Mouse (Mus musculus) embryo, embryonic 11.5 days (tissue): ENCODE measurements around the gene Itga2b.

Source experiments
- DNase-seq: peaks from one replicate; pipeline ENCODE4 v3.0.0-alpha.2; 2012; ENCODE audit warnings: low read depth, low spot score

Gene Itga2b

GRCm38 (mm10) chr11:102435754-102436470 lies 34.0 kb downstream of the Itga2b start:
- DNase-seq: no peak

- no peak for DNase-seq
Measured at GRCm38 (mm10) chr11:102434816-102435705, 34.9 kb downstream of the Itga2b start.

GRCm38 (mm10) chr11:102434406-102434805 lies 35.5 kb downstream of the Itga2b start:
- peak; percentile 79 for DNase-seq

GRCm38 (mm10) chr11:102433866-102434265 lies 36.1 kb downstream of the Itga2b start:
- no peak for DNase-seq

GRCm38 (mm10) chr11:102432896-102433295 lies 37.0 kb downstream of the Itga2b start:
- DNase-seq: no peak

DNA sequence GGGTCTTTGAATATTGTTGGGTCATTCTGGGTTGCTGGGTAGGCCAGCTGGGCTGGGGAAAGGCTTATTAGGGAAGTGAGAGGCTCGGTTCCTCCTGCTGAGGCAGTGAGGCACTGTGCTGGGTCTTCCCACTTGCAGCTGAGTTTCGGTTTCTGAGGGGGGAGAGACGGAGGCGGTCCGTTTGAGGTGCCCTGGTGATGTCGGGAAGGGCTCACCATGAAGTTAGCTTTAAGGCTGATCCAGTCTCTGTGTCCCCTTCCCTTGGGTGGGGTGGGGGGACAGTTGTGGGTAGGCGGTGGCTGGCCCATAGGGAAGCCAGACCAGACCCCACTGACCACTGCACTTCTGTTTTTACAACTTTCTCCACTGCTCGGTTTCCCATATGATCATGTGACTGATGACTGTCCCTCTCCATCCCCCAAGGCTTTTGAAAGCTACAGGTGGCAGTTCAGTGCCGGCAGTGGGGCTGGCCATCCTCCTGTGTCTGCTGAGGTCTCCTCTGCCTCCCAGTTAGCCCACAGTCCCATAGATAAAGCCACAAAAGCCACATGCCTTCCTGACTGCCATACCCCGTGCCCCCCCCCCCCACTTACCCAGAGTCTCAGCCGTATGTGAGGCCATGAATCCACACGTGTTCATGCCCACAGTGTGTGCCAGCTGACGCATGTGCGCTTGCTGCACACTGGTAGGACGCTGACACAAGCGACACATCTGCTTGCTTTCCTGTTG lies 37.6 kb downstream of the Itga2b start:
- DNase-seq: no peak

GRCm38 (mm10) chr11:102431728-102432114 lies 38.2 kb downstream of the Itga2b start:
- DNase-seq: no peak

- DNase-seq: peak; percentile 78
Measured at GRCm38 (mm10) chr11:102431018-102431645, 38.8 kb downstream of the Itga2b start.

DNA sequence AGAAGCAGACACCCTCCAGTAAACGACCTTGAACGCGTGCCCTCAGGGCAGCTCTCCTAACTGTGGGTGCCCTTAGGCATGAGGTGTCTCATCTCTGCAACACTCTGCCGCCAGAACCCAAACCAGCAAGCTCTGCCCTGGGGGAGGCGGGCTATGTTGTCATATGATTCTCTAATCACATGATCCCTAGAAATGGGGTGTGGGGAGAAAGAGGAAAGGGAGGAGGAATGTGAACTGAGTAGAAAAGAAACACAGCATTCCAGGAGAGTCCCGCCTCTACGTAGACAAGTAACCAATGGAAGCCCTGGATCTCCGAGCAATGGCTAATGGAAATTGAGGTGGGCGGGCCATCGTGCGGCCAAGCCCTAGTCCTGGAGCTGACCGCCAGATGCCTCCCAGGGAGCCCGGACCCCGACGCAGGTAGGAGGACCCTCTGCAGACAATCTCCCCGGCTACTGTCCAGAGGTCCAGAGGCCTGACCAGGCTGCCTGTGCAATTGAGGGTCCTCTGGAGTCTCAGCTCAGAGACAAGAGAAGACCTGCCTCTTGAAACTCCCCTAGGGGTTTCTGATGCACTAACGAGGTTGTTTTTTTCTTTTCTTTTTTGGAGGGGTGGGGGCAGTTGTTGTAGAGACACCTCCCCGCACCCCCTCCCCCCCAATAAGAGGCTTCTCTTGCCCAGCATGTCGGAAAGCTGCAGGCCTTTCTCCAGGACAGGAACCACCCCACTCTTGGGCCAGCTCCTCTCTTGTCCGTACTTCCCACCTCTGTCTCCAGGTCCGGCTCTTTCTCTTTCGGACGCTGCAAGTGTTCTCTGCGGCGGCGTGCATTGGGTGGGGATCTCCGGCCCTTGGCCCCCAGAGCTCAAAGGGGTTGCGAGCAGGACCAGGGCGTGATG lies 39.6 kb downstream of the Itga2b start, which contains the start of gene Grn:
Gene Grn (plus strand): TSS at position 195 of the 897 bp plus-strand sequence.
- peak; percentile 83 for DNase-seq

DNA sequence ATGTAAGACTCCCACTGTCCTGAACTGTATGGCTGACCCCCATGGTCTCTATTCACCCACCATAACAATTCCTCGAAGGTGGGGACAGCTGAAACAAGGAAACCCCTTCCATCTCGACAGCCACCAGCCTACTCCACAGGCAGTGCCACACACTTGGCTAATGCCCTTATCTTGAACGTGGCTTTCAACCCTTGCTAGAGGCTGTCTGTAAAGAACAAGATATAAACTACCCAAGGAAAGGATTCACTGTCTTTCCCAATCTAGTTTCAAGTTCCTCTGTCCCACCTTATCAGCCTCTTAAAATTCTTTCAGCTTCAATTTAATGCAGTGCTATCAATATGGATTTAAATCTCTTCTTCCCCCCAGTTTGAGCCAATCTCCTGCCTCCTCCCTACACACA lies 40.4 kb downstream of the Itga2b start:
- DNase-seq: no peak

- no peak for DNase-seq
Measured at GRCm38 (mm10) chr11:102428981-102429540, 40.9 kb downstream of the Itga2b start.

DNA sequence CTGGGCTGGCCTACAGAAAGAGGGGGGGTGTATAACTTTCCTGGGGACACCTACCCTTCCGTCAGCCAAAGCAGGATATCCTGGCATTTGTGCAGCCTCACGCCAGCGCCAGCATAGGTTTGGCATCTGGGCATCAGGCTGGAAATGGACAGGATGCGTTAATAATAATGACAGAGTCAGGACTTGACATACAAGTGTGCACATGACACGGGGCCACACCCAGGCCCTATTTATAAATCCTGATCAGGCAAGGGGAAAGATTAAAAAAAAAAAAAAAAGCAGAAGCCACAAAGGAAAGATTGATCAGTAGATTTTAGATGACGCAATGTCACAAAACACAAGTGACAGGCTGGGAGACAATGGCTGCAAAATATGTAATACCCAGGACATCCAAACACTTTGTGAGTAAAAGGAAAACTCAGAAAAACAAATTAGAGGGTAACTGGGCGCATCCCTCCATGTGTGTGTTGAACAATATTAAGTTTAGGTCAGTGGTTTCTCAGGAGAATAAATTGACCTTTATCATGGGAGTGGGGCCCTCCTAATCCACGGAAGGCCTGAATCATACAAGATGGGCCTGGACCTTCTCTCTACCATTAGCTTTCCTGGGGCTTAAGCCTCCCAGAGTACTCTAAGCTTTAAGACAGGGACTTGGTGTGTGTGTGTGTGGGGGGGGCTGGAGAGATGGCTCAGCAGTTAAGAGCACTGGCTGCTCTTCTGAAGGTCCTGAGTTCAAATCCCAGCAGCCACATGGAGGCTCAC lies 44.2 kb downstream of the Itga2b start:
- no peak for DNase-seq

DNA sequence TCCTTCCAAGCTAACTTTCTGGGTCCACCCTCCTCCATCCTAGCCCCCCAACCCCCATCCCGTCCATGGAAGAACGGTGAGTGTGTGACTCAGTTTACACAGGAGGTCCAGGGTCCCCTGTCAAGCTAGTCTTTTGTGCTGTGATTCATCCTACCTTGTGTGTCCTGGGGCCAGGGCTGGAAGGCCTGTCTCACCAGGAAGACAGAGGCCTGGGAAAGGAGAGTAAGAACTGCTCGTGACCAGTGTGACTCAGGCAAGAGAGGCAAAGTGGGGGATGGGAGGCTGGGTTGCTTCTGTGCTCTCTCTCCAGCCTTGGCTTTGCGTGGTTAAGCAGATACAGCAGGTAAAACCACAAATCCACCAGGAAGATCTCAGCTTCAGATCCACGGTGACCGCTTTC lies 45.3 kb downstream of the Itga2b start:
- no peak for DNase-seq

DNA sequence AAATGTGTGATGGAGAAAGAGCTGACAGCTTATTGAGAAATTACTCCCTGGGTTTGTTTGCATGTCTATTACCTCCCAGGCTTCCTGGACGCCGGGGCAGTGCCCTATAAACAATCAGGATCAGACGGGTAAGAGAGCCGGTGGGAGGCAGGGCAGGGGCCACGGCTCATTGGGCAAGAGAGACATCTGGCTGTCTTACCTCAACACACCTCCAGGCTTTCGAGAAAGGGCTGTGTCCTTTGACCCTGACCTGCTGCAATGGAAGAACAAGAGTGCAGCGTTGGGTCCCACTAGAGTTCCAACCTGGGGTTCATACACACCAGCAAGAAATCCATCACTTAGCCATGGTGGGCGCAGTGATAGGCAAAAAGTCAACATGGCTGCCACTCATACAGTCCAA lies 48.4 kb downstream of the Itga2b start:
- no peak for DNase-seq

DNA sequence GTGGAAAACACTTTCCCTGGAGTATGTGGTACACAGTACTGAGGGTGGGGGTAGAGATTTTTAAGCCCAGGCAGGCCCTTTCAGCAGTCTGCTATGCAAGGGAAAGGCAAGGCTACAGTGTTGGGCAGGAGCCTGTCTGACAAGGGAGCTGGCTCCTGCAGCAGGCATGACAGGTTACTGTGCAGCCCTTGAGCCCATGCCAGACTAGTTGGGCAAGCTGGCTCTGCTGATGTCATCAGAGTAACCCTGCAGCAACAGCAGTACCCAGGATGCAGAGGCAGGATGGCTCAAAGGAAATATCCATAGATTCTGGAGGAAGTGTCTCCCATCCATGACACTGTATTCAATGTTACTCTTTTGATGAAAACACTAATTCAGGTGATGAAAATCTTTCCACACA lies 51.0 kb downstream of the Itga2b start:
- no peak for DNase-seq

- DNase-seq: no peak
Measured at GRCm38 (mm10) chr11:102417160-102417559, 52.8 kb downstream of the Itga2b start.

GRCm38 (mm10) chr11:102415034-102415802 lies 54.7 kb downstream of the Itga2b start:
- no peak for DNase-seq

- DNase-seq: no peak
Measured at GRCm38 (mm10) chr11:102413059-102413458, 56.9 kb downstream of the Itga2b start.

GRCm38 (mm10) chr11:102411704-102412103 lies 58.2 kb downstream of the Itga2b start:
- DNase-seq: peak; percentile 82
